Mouse (Mus musculus): ENCODE measurements around the gene Csf3. TPM values are rescaled to one million over a fixed set of nuclear protein-coding genes. Genes with fewer than 3 reads are reported as not detected.
"Not testable (repeated sequence)": the region's sequence is repeated elsewhere in the genome, so short reads cannot be mapped to it uniquely, and the experiment has no call there.

The Csf3 gene
- polyA plus RNA-seq, 1 experiment from 2014 or later, result not detected

GRCm38 (mm10) chr11:98729119-98729588 lies 28.1 kb downstream of the Csf3 start, which contains the start of gene Med24:
Med24 (minus strand) TSS chr11:98729435.
- Histone ChIP-seq H3K27me3 (replicated peaks; ENCODE audit: control insufficient read depth, insufficient read depth, low read length) (no peaks in the 10 kb centered on the region), H3K9ac (ENCODE audit: low read length) (peak within 1 kb of the TSS; percentile 63), H3K4me2 (ENCODE audit: low read length) (peak within 1 kb of the TSS; percentile 90), H3K27ac (ENCODE audit: low read depth) (no peak within 1 kb of the TSS), H3K4me3 (ENCODE audit: low read depth, low read length) (peak within 1 kb of the TSS; percentile 51), H3K36me3 (ENCODE audit: control insufficient read depth, insufficient read depth, low read length) (peaks cover 12% of the 10 kb centered on the region), H3K4me1 (replicated peaks; ENCODE audit: control insufficient read depth, insufficient read depth, low read length) (peaks cover 5% of the 10 kb centered on the region; the same call in 1 of the 2 replicates), H3K9me3 (ENCODE audit: control insufficient read depth, low read length) (0 out of 2 replicates have a peak, but pooled peaks cover 2% of the 10 kb centered on the region)
- 0% methylated on average over 16 of the region's 16 CpGs for WGBS
- ATAC-seq (replicated peaks; ENCODE audit: low FRiP score, low TSS enrichment, low read depth) (peak; percentile 88), DNase-seq (ENCODE audit: low spot score) (peak; percentile 85)

DNA sequence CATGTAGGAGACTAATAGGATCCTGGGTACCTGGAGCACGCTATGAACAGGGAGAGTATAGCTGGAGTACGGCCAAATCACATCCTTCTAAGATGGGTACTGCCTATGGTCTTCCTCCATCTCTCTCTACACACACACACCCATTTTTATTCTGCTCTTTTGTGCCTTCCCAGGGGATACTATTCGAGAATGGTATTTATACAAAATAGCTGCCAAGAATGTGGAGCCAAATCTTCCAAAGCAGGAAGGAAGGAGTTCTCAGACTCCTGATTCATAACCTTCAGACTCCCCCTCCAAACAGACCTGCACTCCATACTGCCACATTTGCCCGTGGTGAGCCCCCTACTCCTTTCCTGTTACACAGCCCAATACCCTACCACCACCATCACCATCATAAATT lies 29.7 kb downstream of the Csf3 start:
- Histone ChIP-seq H3K27ac (ENCODE audit: low read depth) (no peak overlapping the region), H3K4me2 (ENCODE audit: low read length) (no peak overlapping the region), H3K36me3 (ENCODE audit: control insufficient read depth, insufficient read depth, low read length) (peaks cover 12% of the 10 kb centered on the region), H3K9me3 (ENCODE audit: control insufficient read depth, low read length) (0 out of 2 replicates have a peak, but pooled peaks cover 3% of the 10 kb centered on the region), H3K4me3 (ENCODE audit: low read depth, low read length) (no peak overlapping the region), H3K9ac (ENCODE audit: low read length) (no peak overlapping the region), H3K4me1 (replicated peaks; ENCODE audit: control insufficient read depth, insufficient read depth, low read length) (peaks cover 5% of the 10 kb centered on the region; the same call in 1 of the 2 replicates), H3K27me3 (replicated peaks; ENCODE audit: control insufficient read depth, insufficient read depth, low read length) (no peaks in the 10 kb centered on the region)
- no peak for DNase-seq (ENCODE audit: low spot score)
- 66% methylated on average over 4 of the region's 4 CpGs for WGBS
- ATAC-seq (replicated peaks; ENCODE audit: low FRiP score, low TSS enrichment, low read depth), result no peak

DNA sequence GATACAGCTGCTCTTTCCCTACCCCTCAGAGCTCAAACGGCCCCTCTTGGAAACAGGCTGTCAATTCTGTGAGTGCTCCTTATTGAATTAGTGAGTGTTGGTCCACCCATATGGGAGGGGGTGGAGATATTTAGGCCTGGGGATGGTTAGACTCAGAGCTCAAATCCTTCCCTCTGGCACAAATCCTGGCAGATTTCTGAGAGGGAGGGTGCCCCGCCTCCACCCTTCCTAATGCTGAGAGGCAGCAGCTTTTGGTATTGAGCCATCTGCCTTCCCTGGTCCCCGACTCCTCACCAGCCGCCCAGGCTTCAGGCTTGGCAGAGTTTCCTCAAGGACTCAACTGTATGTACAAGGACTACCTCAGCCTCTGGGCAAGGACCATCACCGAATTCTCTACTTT lies 30.1 kb downstream of the Csf3 start:
- no peak overlapping the region for H3K4me3 ChIP-seq (ENCODE audit: low read depth, low read length)
- 0 out of 2 replicates have a peak, but pooled peaks cover 3% of the 10 kb centered on the region for H3K9me3 ChIP-seq (ENCODE audit: control insufficient read depth, low read length)
- no peak overlapping the region for H3K27ac ChIP-seq (ENCODE audit: low read depth)
- ATAC-seq (replicated peaks; ENCODE audit: low FRiP score, low TSS enrichment, low read depth) (no peak), DNase-seq (ENCODE audit: low spot score) (no peak)
- no peaks in the 10 kb centered on the region for H3K27me3 ChIP-seq (replicated peaks; ENCODE audit: control insufficient read depth, insufficient read depth, low read length)
- peaks cover 5% of the 10 kb centered on the region; the same call in 1 of the 2 replicates for H3K4me1 ChIP-seq (replicated peaks; ENCODE audit: control insufficient read depth, insufficient read depth, low read length)
- peaks cover 8% of the 10 kb centered on the region for H3K36me3 ChIP-seq (ENCODE audit: control insufficient read depth, insufficient read depth, low read length)
- 54% methylated on average over 5 of the region's 5 CpGs for WGBS
- no peak overlapping the region for H3K9ac ChIP-seq (ENCODE audit: low read length)
- no peak overlapping the region for H3K4me2 ChIP-seq (ENCODE audit: low read length)

DNA sequence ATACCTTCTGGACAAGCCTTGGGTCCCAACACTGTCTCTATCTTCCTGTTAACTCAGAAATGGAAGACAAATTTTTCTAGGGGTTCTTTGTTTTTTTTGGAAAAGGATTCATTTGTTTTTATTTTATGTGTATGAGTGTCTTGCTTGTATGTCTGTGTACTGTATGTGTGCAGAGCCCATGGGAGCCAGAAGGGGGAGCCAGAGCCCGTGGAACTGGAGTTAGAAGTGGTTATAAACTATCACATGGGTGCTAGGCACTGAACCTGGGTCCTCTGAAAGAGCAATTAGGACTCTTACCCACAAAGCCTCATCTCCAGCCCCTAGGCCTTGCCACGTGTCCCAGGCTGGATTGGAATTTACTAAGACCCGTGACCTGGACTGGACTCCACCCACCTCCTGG lies 33.0 kb downstream of the Csf3 start:
- Histone ChIP-seq H3K27me3 (replicated peaks; ENCODE audit: control insufficient read depth, insufficient read depth, low read length) (no peaks in the 10 kb centered on the region), H3K4me1 (replicated peaks; ENCODE audit: control insufficient read depth, insufficient read depth, low read length) (no peaks in the 10 kb centered on the region; the same call in 1 of the 2 replicates), H3K9me3 (ENCODE audit: control insufficient read depth, low read length) (0 out of 2 replicates have a peak, but pooled peaks cover 3% of the 10 kb centered on the region), H3K36me3 (ENCODE audit: control insufficient read depth, insufficient read depth, low read length) (no peaks in the 10 kb centered on the region), H3K4me2 (ENCODE audit: low read length) (no peak overlapping the region), H3K27ac (ENCODE audit: low read depth) (no peak overlapping the region), H3K4me3 (ENCODE audit: low read depth, low read length) (no peak overlapping the region), H3K9ac (ENCODE audit: low read length) (no peak overlapping the region)
- WGBS, result 77% methylated on average over 3 of the region's 3 CpGs
- DNase-seq (ENCODE audit: low spot score) (no peak), ATAC-seq (replicated peaks; ENCODE audit: low FRiP score, low TSS enrichment, low read depth) (no peak)

- no peak for DNase-seq (ENCODE audit: low spot score)
Observed at GRCm38 (mm10) chr11:98735111-98735510, 34.0 kb downstream of the Csf3 start.

GRCm38 (mm10) chr11:98736176-98736575 lies 35.1 kb downstream of the Csf3 start:
- no peak overlapping the region for H3K4me2 ChIP-seq (ENCODE audit: low read length)
- no peaks in the 10 kb centered on the region for H3K36me3 ChIP-seq (ENCODE audit: control insufficient read depth, insufficient read depth, low read length)
- no peaks in the 10 kb centered on the region for H3K27me3 ChIP-seq (replicated peaks; ENCODE audit: control insufficient read depth, insufficient read depth, low read length)
- ATAC-seq (replicated peaks; ENCODE audit: low FRiP score, low TSS enrichment, low read depth) (no peak), DNase-seq (ENCODE audit: low spot score) (no peak)
- no peak overlapping the region for H3K27ac ChIP-seq (ENCODE audit: low read depth)
- H3K4me1 ChIP-seq (replicated peaks; ENCODE audit: control insufficient read depth, insufficient read depth, low read length), result peaks cover 12% of the 10 kb centered on the region
- WGBS, result 93% methylated on average over 1 of the region's 1 CpGs
- no peak overlapping the region for H3K9ac ChIP-seq (ENCODE audit: low read length)
- H3K9me3 ChIP-seq (ENCODE audit: control insufficient read depth, low read length), result 0 out of 2 replicates have a peak, but pooled peaks cover 3% of the 10 kb centered on the region
- H3K4me3 ChIP-seq (ENCODE audit: low read depth, low read length), result no peak overlapping the region

More at GRCm38 (mm10) chr11:98735111-98735510, 34.0 kb downstream of the Csf3 start:
- 0 out of 2 replicates have a peak, but pooled peaks cover 3% of the 10 kb centered on the region for H3K9me3 ChIP-seq (ENCODE audit: control insufficient read depth, low read length)
- no peak for ATAC-seq (replicated peaks; ENCODE audit: low FRiP score, low TSS enrichment, low read depth)
- H3K4me1 ChIP-seq (replicated peaks; ENCODE audit: control insufficient read depth, insufficient read depth, low read length), result peaks cover 6% of the 10 kb centered on the region
- no peak overlapping the region for H3K4me3 ChIP-seq (ENCODE audit: low read depth, low read length)
- H3K27ac ChIP-seq (ENCODE audit: low read depth), result no peak overlapping the region
- WGBS, result 93% methylated on average over 4 of the region's 4 CpGs
- H3K27me3 ChIP-seq (replicated peaks; ENCODE audit: control insufficient read depth, insufficient read depth, low read length), result no peaks in the 10 kb centered on the region
- no peak overlapping the region for H3K4me2 ChIP-seq (ENCODE audit: low read length)
- no peaks in the 10 kb centered on the region for H3K36me3 ChIP-seq (ENCODE audit: control insufficient read depth, insufficient read depth, low read length)
- H3K9ac ChIP-seq (ENCODE audit: low read length), result no peak overlapping the region

- not testable (repeated sequence) for H3K4me2 ChIP-seq (ENCODE audit: low read length); H3K9ac ChIP-seq (ENCODE audit: low read length); H3K4me3 ChIP-seq (ENCODE audit: low read depth, low read length); H3K27ac ChIP-seq (ENCODE audit: low read depth); DNase-seq (ENCODE audit: low spot score); H3K9me3 ChIP-seq (ENCODE audit: control insufficient read depth, low read length); ATAC-seq (replicated peaks; ENCODE audit: low FRiP score, low TSS enrichment, low read depth); H3K27me3 ChIP-seq (replicated peaks; ENCODE audit: control insufficient read depth, insufficient read depth, low read length); H3K36me3 ChIP-seq (ENCODE audit: control insufficient read depth, insufficient read depth, low read length)
- peaks cover 13% of the 10 kb centered on the region for H3K4me1 ChIP-seq (replicated peaks; ENCODE audit: control insufficient read depth, insufficient read depth, low read length)
- 77% methylated on average over 2 of the region's 2 CpGs for WGBS
Observed at GRCm38 (mm10) chr11:98737220-98737619, 36.2 kb downstream of the Csf3 start.

DNA sequence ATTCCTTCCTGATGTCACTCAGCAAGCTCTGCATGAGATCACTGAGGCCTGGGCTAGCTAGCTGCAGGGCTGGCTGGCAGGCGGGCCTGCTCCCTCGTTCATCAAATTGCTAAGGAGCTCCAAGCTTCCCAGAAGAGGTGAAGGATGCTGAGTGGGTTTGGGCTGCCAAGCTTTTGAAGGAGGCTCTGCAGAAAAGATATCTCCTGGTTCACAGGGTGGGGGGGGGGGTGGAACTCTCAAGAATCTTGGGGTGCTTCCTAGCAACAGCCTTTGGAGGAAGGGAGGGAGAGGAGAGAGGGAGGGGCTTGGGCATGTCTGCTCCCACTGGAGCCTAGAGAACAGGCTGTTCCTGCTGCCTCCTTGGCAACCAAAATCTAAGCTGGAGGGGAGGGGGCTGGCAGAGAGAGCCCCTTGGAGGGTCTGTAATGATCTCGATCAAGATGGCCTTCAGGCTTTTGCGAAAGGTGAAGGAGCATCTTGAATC lies 37.4 kb downstream of the Csf3 start:
- Histone ChIP-seq H3K4me2 (ENCODE audit: low read length) (no peak overlapping the region), H3K36me3 (ENCODE audit: control insufficient read depth, insufficient read depth, low read length) (no peaks in the 10 kb centered on the region), H3K9me3 (ENCODE audit: control insufficient read depth, low read length) (0 out of 2 replicates have a peak, but pooled peaks cover 3% of the 10 kb centered on the region), H3K27ac (ENCODE audit: low read depth) (no peak overlapping the region), H3K4me1 (replicated peaks; ENCODE audit: control insufficient read depth, insufficient read depth, low read length) (peaks cover 21% of the 10 kb centered on the region), H3K27me3 (replicated peaks; ENCODE audit: control insufficient read depth, insufficient read depth, low read length) (no peaks in the 10 kb centered on the region), H3K9ac (ENCODE audit: low read length) (no peak overlapping the region), H3K4me3 (ENCODE audit: low read depth, low read length) (no peak overlapping the region)
- no peak for DNase-seq (ENCODE audit: low spot score)
- no peak for ATAC-seq (replicated peaks; ENCODE audit: low FRiP score, low TSS enrichment, low read depth)
- 54% methylated on average over 4 of the region's 4 CpGs for WGBS

DNA sequence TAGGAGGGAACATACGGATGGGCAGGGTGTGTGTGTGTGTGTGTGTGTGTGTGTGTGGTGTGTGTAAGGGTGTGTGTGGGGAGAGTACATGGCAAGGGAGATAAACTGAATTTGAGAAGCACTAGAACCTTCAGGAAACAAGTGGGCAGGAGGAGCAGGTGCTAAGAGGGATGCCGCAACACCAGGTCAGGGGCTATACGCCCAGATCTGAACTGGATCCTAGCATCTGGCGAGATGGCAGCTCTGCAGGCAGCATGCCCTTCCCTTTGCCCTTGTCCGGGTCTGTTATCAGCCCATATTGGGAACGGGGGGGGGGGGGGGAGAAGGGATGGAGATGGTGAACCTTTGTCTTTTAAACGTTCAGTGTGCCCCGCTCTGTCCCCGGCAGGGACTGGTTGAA lies 37.9 kb downstream of the Csf3 start:
- Histone ChIP-seq H3K9me3 (ENCODE audit: control insufficient read depth, low read length) (0 out of 2 replicates have a peak, but pooled peaks cover 3% of the 10 kb centered on the region), H3K27me3 (replicated peaks; ENCODE audit: control insufficient read depth, insufficient read depth, low read length) (no peaks in the 10 kb centered on the region), H3K27ac (ENCODE audit: low read depth) (no peak overlapping the region), H3K4me2 (ENCODE audit: low read length) (no peak overlapping the region), H3K9ac (ENCODE audit: low read length) (no peak overlapping the region), H3K4me3 (ENCODE audit: low read depth, low read length) (no peak overlapping the region), H3K36me3 (ENCODE audit: control insufficient read depth, insufficient read depth, low read length) (no peaks in the 10 kb centered on the region), H3K4me1 (replicated peaks; ENCODE audit: control insufficient read depth, insufficient read depth, low read length) (peaks cover 25% of the 10 kb centered on the region)
- DNase-seq (ENCODE audit: low spot score) (no peak), ATAC-seq (replicated peaks; ENCODE audit: low FRiP score, low TSS enrichment, low read depth) (no peak)
- 70% methylated on average over 9 of the region's 9 CpGs for WGBS

All from intestine, embryonic 14.5 days (tissue).